ENCODE assay signal across 13 mouse cellular contexts in genomic region chr7:118807899-118808298, GRCm38 (mm10). TPM values are rescaled to one million over a fixed set of nuclear protein-coding genes. Genes with fewer than 3 reads are reported as not detected.
DNase-seq lines count a peak whose midpoint lies in the region; ATAC-seq lines count a peak whose summit lies in the region.
"Had no signal": no experiment of that assay in that cellular context is flagged by ENCODE, and none has a peak within 500 bp of the region (broad histone marks: within the 10 kb centered on the region; RNA-seq: fewer than 3 reads in every experiment).

No protein-coding gene starts in this region.

- intact Hi-C loops in heart, postnatal 14 days (cut with DNase I): no loop called here

- H3K4me2 ChIP-seq in lung, embryonic 15.5 days: no peak overlapping the region

- H3K9ac ChIP-seq in lung, embryonic 15.5 days: no peak overlapping the region

- H3K4me1 ChIP-seq in heart, embryonic 10.5 days: 0 out of 2 replicates have a peak, but pooled peaks cover 6% of the 10 kb centered on the region
- peaks cover 13% of the 10 kb centered on the region for H3K4me1 ChIP-seq in lung, embryonic 15.5 days

- WGBS in heart, embryonic 10.5 days: 85% methylated on average over 8 of the region's 8 CpGs
- 35% methylated on average over 8 of the region's 8 CpGs for WGBS in lung, embryonic 15.5 days

- no peaks in the 10 kb centered on the region for H3K27me3 ChIP-seq in heart, embryonic 10.5 days (ENCODE audit: insufficient read depth, poor library complexity, severe bottlenecking)
- no peaks in the 10 kb centered on the region for H3K27me3 ChIP-seq in lung, embryonic 15.5 days
- H3K27me3 ChIP-seq: CH12.LX had no signal

- peak; percentile 93 for DNase-seq in heart, adult 11 months
- DNase-seq in heart, embryonic 10.5 days (ENCODE audit: low spot score): no peak
- no peak for DNase-seq in lung, adult 18-20 months
- DNase-seq in heart, postnatal 14 days: peak; percentile 47 to 60
- peak; percentile 9 for DNase-seq in lung, postnatal 14 days
- no peak for DNase-seq in cerebellum, adult 8-10 months
- DNase-seq: cerebellum, postnatal 36 days; gastrocnemius, postnatal 10 days; left cerebral cortex, postnatal 4 days had no signal

- no peak overlapping the region for H3K27ac ChIP-seq in heart, embryonic 10.5 days
- 0 out of 2 replicates have a peak overlapping the region, but pooled peaks have one; percentile 18 for H3K27ac ChIP-seq in lung, embryonic 15.5 days

- H3K9me3 ChIP-seq in heart, embryonic 10.5 days: no peaks in the 10 kb centered on the region
- H3K9me3 ChIP-seq in lung, embryonic 15.5 days: no peaks in the 10 kb centered on the region

- no peak overlapping the region for H3K4me3 ChIP-seq in heart, embryonic 10.5 days
- H3K4me3 ChIP-seq in lung, embryonic 15.5 days: no peak overlapping the region
- H3K4me3 ChIP-seq: erythroblast, embryonic 14.5 days had no signal

- peaks cover 26% of the 10 kb centered on the region; the same call in 1 of the 2 replicates for H3K36me3 ChIP-seq in heart, embryonic 10.5 days
- H3K36me3 ChIP-seq in lung, embryonic 15.5 days: peaks cover 7% of the 10 kb centered on the region; the same call in 1 of the 2 replicates

- ATAC-seq in lung, embryonic 15.5 days (ENCODE audit: borderline replicate concordance, extremely low read depth, low FRiP score, low TSS enrichment): peak; percentile 83
- ATAC-seq in CD4-positive, CD25-positive, alpha-beta regulatory T cell, adult 4 months: no peak

RNA-seq across cellular contexts. Expression of gene Iqck, which starts 47.7 kb away (rescaled TPM):
- polyA plus RNA-seq in heart, embryonic 10.5 days (2016; fragmentation: Nextera tagmentation; extraction: Ambion mirVana): 0.90 and 1.6 TPM in 2 replicates
- polyA plus RNA-seq in lung, embryonic 15.5 days (2015; fragmentation: Nextera tagmentation; extraction: Ambion mirVana): 3.2 and 3.7 TPM in 2 replicates
- total RNA-seq in heart, postnatal 14 days (2021): under 1 TPM; 0.27 to 0.60 TPM
- under 1 TPM; 0.35 to 0.56 TPM for polyA plus RNA-seq in CD4-positive, CD25-positive, alpha-beta regulatory T cell, adult 4 months (2017; shearing (Covaris generic))

RNA-seq across cellular contexts. Expression of gene Knop1, which starts 48.2 kb away (rescaled TPM):
- polyA plus RNA-seq in heart, embryonic 10.5 days (2016; fragmentation: Nextera tagmentation; extraction: Ambion mirVana): 61.8 and 88.1 TPM in 2 replicates
- polyA plus RNA-seq in lung, embryonic 15.5 days (2015; fragmentation: Nextera tagmentation; extraction: Ambion mirVana): 76.1 and 82.1 TPM in 2 replicates
- total RNA-seq in heart, postnatal 14 days (2021): 10 to 100 TPM; 16.9 to 18.4 TPM
- polyA plus RNA-seq in CD4-positive, CD25-positive, alpha-beta regulatory T cell, adult 4 months (2017; shearing (Covaris generic)): 10 to 100 TPM; 37.0 to 39.8 TPM

Comparison
In these comparisons a context has a peak if more than half of its experiments do, and no peak if none do; other contexts are left out.
1. DNase-seq: peak in heart, adult 11 months (single experiment), heart, postnatal 14 days (2 of 2) and lung, postnatal 14 days (single experiment); none in heart, embryonic 10.5 days (single experiment), lung, adult 18-20 months (0 of 2) and cerebellum, adult 8-10 months (single experiment).